Mouse (Mus musculus) kidney, postnatal 10 days (tissue): ENCODE measurements around the gene Plekhs1.
"Not testable (repeated sequence)": the region's sequence is repeated elsewhere in the genome, so short reads cannot be mapped to it uniquely, and the experiment has no call there.

ENCODE experiments used
- DNase-seq: peaks from one replicate; pipeline ENCODE4 v3.0.0; 2021; ENCODE audit warnings: mixed read lengths

Plekhs1 gene

GRCm38 (mm10) chr19:56459154-56460050 is 2.0 kb upstream of the Plekhs1 start:
- no peak for DNase-seq

- DNase-seq, result no peak
Observed at GRCm38 (mm10) chr19:56460241-56460640, 1.2 kb upstream of the Plekhs1 start.

GRCm38 (mm10) chr19:56462786-56463185 is 1.3 kb downstream of the Plekhs1 start:
- DNase-seq, result no peak

- DNase-seq, result no peak
Observed at GRCm38 (mm10) chr19:56466486-56466885, 5.0 kb downstream of the Plekhs1 start.

GRCm38 (mm10) chr19:56470286-56471020 is 9.0 kb downstream of the Plekhs1 start:
- DNase-seq, result no peak

- DNase-seq, result no peak
Observed at GRCm38 (mm10) chr19:56471934-56472333, 10.5 kb downstream of the Plekhs1 start.

- DNase-seq, result peak; percentile 60
Observed at GRCm38 (mm10) chr19:56474869-56475550, 13.6 kb downstream of the Plekhs1 start.

GRCm38 (mm10) chr19:56476546-56476945 is 15.1 kb downstream of the Plekhs1 start:
- DNase-seq, result no peak

- no peak for DNase-seq
Observed at GRCm38 (mm10) chr19:56477253-56477652, 15.8 kb downstream of the Plekhs1 start.

- DNase-seq, result no peak
Observed at GRCm38 (mm10) chr19:56477832-56478231, 16.4 kb downstream of the Plekhs1 start.

- no peak for DNase-seq
Observed at GRCm38 (mm10) chr19:56484630-56485375, 23.4 kb downstream of the Plekhs1 start.

- DNase-seq, result peak; percentile 63
Observed at GRCm38 (mm10) chr19:56485376-56486271, 24.2 kb downstream of the Plekhs1 start.

- DNase-seq, result no peak
Observed at GRCm38 (mm10) chr19:56486926-56487325, 25.5 kb downstream of the Plekhs1 start.

- DNase-seq, result no peak
Observed at GRCm38 (mm10) chr19:56487339-56487738, 25.9 kb downstream of the Plekhs1 start.

- no peak for DNase-seq
Observed at GRCm38 (mm10) chr19:56489601-56490000, 28.2 kb downstream of the Plekhs1 start.

- DNase-seq, result not testable (repeated sequence)
Observed at GRCm38 (mm10) chr19:56494157-56494556, 32.7 kb downstream of the Plekhs1 start.

GRCm38 (mm10) chr19:56503069-56503468 is 41.6 kb downstream of the Plekhs1 start:
- not testable (repeated sequence) for DNase-seq

- DNase-seq, result not testable (repeated sequence)
Observed at GRCm38 (mm10) chr19:56503525-56503924, 42.1 kb downstream of the Plekhs1 start.

GRCm38 (mm10) chr19:56511207-56511606 is 49.8 kb downstream of the Plekhs1 start:
- not testable (repeated sequence) for DNase-seq

- DNase-seq, result not testable (repeated sequence)
Observed at GRCm38 (mm10) chr19:56513527-56513926, 52.1 kb downstream of the Plekhs1 start.

- not testable (repeated sequence) for DNase-seq
Observed at GRCm38 (mm10) chr19:56519408-56519807, 58.0 kb downstream of the Plekhs1 start.
